Mouse (Mus musculus): ENCODE results near the gene Sphk2. TPM values are rescaled to one million over a fixed set of nuclear protein-coding genes. Genes with fewer than 3 reads are reported as not detected.

The Sphk2 gene
- 10 to 100 TPM; 23.0 to 24.6 TPM for total RNA-seq (2021)

DNA sequence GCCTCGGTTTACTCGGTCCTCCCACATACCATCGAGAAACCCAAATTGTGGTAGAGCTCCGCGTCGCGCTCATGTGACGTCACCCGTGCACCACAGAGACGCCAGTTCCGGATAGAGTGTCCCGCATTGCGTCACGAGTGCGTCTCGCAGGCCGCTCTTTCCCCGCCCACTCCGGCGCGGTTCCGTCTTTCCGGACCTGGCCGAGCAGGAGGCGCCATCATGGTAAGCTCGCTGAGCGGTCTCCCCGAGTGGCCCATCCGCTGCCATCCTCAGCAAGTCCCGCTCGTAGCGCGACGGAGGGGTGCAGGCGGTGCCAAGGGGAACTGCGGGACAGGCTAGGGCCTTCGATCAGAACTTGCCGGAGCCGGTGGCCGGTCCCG, at the start of gene Sphk2:
TSS of gene Sphk2 (minus strand) at position 85 of the 380 bp plus-strand sequence.
- intact Hi-C loops (cut with DNase I) = no loop called here

DNA sequence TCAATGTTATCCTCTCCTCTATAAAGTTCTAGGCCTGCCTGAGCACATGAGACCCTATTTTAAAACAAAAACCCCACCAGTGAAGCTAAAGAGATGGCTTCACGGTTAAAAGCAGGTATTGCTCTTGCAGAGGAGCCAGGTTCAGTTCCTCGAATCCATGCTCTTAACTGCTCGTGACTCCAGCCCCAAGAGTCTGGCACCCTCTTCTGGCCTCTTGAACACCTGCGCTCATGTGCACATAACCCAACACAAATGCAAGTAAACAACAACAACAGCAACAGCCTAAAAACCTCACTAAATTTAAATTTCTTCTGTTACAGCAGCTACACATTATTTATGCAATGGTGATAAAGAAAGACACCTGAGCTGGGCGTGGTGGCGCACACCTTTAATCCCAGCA, 49.7 kb upstream of the Sphk2 start:
- DNase-seq (ENCODE audit: extremely low spot score in 1 of 2, low spot score in 2 of 2) = no peak
- intact Hi-C loops (cut with DNase I) = no loop called here

More for the DNA sequence above, at the start of gene Sphk2:
- peak; percentile 99 to 100 for DNase-seq (ENCODE audit: extremely low spot score in 1 of 2, low spot score in 2 of 2)

DNA sequence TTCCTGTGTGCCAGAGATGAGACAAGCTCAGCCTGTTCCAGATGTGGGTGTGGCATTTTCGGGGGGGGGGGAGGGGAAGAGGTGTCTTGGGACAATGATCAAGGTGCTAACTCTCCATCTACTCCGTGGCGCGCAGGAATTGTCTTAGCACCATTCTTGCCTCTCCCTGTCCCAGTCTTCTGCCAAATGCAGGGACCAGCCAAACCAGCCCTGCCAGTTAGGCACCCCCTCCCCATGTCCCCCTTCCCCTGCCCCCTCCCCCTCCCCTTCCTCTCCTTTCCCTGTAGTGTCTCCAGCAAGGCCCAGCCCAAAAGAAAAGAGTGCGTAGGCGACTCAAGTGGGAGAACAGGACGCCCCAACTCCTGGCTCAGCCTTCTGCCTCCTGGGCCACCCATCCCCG, 49.0 kb upstream of the Sphk2 start:
- intact Hi-C loops (cut with DNase I) = no loop called here
- no peak for DNase-seq (ENCODE audit: extremely low spot score in 1 of 2, low spot score in 2 of 2)

DNA sequence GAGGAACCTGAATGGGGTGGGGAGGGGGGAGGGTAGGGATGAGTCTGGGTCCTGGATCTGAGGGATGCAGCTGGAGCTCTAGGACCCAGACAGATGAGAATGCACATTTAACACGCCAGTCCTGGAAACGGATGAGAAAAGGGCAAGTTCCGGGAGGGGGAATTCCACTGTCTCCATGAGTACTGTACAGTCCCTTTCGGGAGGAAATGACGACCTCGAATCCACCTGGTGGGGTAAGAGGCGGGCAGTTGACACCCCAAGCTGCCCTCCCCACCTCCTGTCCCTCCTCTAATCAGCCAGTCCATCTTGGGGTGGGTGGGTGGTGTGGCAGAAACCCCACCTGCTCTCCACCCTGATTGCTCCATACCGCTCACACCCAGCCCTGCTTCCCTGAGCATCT, 48.2 kb upstream of the Sphk2 start:
- intact Hi-C loops (cut with DNase I) = no loop called here

DNA sequence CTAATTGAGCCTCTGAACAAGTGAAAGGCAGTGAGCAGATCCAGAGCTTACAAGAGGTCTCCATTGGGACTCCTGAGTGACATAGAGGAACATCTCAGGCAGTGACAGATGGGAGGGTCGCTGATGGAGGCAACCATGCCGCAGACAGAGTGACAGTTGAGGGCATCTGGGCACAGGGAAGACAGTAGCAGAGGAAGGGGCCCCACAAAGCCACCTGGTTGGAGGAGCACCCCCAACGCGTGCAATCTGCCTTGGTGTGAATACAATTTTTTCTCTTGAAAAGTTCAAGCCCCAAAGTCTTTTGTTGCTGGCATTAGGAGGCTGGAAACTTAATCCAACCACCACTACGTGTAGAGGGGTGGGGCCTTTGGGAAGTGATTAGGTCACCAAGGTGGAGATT, 42.3 kb upstream of the Sphk2 start:
- intact Hi-C loops (cut with DNase I) = no loop called here
- no peak for DNase-seq (ENCODE audit: extremely low spot score in 1 of 2, low spot score in 2 of 2)

More for the DNA sequence above, 48.2 kb upstream of the Sphk2 start:
- no peak for DNase-seq (ENCODE audit: extremely low spot score in 1 of 2, low spot score in 2 of 2)

DNA sequence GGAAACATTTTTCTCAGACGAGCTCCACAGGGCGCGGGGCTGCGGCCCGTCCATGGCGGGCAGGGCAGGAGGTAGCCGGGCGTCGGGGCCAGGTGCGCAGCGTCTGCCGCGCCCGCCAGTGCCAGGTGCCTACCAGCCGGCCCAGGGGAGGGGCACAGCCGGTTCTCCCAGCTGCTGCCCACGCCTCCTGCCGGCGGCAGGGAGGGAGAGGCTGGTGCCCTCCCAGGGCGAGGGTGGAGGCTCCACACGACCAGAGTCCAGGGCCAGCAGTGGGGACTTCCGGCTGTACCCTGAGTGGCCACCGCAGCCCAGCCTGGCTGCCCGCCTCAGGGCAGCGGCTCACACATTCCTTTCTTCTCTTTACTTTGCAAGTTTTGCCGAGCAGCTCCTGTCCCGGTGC, 41.6 kb upstream of the Sphk2 start:
- intact Hi-C loops (cut with DNase I) = no loop called here
- no peak for DNase-seq (ENCODE audit: extremely low spot score in 1 of 2, low spot score in 2 of 2)

DNA sequence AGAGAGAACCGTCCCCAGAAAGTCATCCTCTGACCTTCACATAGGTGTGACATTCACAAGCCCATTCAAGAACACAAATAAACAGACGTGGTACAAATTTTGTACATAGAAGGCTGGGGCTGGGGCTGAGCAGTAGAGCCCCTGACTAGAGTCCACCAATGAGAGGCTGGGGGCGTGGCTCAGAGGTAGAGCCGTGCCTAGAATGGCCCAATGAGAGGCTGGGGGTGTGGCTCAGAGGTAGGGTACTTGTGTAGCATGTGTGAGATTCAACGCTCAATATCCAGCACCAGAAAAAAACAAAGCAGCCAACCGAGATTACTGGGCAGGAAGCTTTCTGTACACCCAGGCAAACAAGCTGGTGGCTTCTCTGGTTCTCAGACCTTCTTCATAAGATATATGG, 37.9 kb upstream of the Sphk2 start:
- no peak for DNase-seq (ENCODE audit: extremely low spot score in 1 of 2, low spot score in 2 of 2)
- intact Hi-C loops (cut with DNase I) = no loop called here

DNA sequence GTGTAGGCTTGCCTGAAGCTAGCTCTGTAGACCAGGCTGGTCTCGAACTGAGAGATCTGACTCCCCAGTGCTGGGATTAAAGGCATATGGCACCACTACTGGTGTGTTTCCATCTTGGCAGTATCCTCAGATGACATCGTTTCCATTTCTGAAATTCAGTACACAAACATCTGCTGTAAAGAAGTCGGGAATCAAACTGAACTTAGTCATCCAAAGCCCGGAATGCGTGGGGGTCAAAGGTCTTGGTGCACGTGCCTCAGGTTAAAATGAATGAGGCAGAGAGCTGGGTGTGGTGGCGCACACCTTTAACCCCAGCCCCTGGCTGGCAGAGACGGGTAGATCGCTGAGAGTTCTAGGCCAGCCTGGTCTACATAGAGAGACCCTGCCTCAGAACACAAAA, 32.4 kb upstream of the Sphk2 start:
- intact Hi-C loops (cut with DNase I) = no loop called here
- DNase-seq (ENCODE audit: extremely low spot score in 1 of 2, low spot score in 2 of 2) = no peak

DNA sequence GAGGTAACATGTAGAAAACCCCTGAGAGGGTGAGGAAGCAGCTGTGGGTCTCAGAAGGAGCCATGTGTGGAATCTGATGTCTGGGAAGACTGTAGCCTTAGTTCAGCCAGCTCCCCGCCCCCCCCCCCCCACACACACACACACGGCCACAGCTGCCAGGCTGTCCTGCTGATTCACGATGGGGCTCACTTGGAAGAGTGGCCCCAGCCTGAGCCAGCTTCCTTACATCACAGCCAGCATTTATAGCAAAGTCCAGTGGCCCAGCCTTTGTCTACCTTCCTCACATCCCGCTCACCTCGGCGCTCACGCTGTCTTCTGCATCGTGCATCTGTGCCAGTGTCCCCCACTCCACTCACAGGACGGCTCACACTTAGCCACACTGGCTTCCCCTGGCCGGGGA, 31.6 kb upstream of the Sphk2 start:
- no peak for DNase-seq (ENCODE audit: extremely low spot score in 1 of 2, low spot score in 2 of 2)
- intact Hi-C loops (cut with DNase I) = loop anchor here (5.0 kb wide), 1 partner anchor 258 kb away; no protein-coding TSS in a partner anchor

DNA sequence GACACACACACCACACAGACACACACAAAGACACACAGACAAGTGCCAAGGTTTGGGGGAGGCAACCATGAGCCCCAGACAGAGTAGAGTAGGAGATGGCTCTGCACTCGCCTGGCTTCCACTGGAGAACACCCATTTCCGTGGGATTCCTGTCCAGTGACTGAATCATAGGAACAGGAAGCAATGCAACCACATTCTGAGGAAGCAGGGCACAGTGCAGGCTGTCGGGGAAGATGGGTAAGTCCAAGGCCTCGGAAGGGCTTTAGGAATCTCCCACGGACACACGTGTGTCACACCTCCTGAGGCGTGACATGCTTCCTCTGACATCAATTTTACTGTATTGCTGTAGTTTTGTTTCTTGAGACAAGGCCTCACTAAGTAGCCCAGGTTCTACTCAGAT, 30.3 kb upstream of the Sphk2 start:
- no peak for DNase-seq (ENCODE audit: extremely low spot score in 1 of 2, low spot score in 2 of 2)
- intact Hi-C loops (cut with DNase I) = loop anchor here (5.0 kb wide), 1 partner anchor 259 kb away; no protein-coding TSS in a partner anchor

DNA sequence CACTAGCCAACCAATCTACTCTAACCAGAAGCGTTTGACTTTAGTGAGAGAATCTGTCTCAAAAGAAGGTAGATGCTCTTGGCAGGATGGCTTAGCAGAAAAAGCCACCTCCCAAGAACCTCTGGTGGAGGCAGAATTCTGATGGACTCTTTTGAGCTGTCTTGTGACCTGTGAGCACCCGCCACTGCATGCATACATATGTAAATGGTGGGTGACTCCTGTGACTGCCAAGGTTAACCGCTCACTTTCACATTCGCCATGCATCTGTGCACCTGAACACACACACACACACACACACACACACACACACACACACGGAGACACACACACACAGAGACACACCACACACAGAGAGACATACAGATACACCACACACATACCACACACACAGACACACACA, 29.6 kb upstream of the Sphk2 start:
- intact Hi-C loops (cut with DNase I) = loop anchor here (5.0 kb wide), 1 partner anchor 260 kb away; no protein-coding TSS in a partner anchor
- DNase-seq (ENCODE audit: extremely low spot score in 1 of 2, low spot score in 2 of 2) = no peak

DNA sequence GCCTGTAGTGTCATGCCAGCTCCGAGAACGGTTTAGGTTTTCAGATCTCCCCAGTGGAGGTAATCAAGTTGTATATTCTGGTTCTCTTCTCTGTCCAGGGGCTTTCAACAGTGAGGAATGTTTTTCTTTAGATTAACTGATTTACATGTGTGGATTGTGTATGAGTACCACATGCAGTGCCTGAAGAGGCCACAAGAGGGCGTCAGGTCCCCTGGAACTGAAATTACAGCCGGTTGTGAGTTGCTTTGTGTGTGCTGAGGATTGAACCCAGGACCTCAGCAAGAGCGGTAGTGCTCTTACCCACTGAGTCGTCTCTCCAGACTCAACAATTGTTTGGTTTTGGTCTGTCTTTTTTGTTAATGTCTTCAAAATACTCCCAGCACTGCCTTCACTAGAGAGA, 28.7 kb upstream of the Sphk2 start:
- intact Hi-C loops (cut with DNase I) = loop anchor here (5.0 kb wide), 1 partner anchor 261 kb away; no protein-coding TSS in a partner anchor

DNA sequence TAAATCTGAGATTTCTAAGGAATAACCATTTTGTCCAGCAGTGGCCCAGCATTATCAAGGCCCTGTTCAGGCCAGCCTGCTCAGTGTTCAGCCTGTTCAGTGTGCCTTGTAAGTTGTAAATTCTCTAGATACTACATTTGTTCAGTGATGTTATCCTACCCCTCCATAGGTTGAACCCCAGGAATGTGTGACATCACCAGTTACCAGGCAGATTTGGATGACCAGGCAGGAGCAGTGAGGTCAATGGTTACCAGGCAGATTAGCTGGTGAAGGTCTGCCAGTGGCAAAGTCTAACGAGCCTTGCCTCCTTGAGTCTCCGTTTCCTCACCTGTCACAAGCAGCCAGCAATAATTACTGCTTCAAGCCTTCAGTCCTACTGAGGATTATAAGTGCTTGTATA, 26.6 kb upstream of the Sphk2 start:
- peak in 1 of 2 experiments; percentile 91 for DNase-seq (ENCODE audit: extremely low spot score in 1 of 2, low spot score in 2 of 2)
- intact Hi-C loops (cut with DNase I) = loop anchor here (5.0 kb wide), 2 partner anchors 38 to 193 kb away; partner anchors contain the start of genes Lmtk3 and Sult2b1

More for the DNA sequence above, 28.7 kb upstream of the Sphk2 start:
- DNase-seq (ENCODE audit: extremely low spot score in 1 of 2, low spot score in 2 of 2) = no peak

DNA sequence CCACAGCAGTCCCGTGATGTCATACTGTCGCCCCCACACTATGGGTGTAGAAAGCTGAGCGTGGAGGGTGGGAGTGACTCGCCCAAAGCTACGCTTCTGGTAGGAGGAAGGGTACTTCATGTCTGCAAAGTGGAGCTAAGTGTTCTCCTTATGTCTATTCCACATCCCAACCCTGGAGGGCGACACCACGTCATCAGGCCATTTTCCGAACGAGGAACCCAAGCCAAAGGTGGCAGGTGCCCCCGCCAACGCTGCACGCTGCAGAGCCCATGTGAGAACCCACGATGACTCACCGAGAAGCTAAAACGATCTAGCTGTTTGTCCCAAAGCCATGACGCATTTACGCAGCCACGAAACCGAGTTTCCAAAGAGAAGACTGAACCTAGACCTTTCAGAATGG, 24.5 kb upstream of the Sphk2 start:
- intact Hi-C loops (cut with DNase I) = loop anchor here (5.0 kb wide), 2 partner anchors 40 to 195 kb away; partner anchors contain the start of genes Lmtk3 and Sult2b1
- peak in 1 of 2 experiments; percentile 70 for DNase-seq (ENCODE audit: extremely low spot score in 1 of 2, low spot score in 2 of 2)

DNA sequence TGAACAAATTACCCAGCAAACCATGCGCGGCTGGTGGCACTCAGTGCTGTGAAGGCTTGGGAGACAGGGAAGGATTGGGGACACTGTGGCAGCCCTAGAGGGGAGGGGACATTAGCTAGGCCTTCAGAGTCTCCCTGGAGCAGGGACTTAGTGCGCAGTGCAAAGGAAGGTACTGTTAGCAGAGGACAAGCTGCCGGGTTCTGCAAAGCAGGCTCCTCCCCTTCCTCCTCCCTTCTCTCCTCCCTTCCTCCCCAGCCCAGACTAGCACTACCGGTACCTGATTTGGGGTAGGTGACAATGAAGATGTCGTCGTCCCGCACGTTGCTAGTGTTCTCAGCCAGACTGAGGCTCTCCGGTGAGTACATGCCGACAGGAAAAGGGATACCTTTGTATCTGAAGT, 24.0 kb upstream of the Sphk2 start:
- intact Hi-C loops (cut with DNase I) = loop anchor here (5.0 kb wide), 2 partner anchors 41 to 196 kb away; partner anchors contain the start of genes Lmtk3 and Sult2b1
- no peak for DNase-seq (ENCODE audit: extremely low spot score in 1 of 2, low spot score in 2 of 2)

DNA sequence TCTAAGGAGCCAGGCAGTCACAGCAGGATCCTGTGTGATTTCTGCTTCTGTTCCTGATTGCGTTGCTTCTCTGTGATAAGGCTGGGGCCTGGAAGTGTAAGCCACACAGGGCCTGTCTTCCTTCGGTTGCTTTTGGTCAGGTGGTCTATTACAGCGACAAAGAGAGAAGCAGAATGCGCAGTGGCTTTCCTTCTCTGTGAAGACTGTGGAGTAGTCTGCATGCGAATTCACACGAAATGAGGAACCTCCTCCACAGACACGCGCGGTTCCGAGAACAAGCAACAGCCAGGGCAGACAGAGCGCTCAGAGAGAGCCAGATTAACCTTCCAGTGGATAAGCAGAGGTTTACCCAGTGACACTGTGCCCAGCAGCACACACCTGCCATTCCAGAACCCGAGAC, 23.5 kb upstream of the Sphk2 start:
- DNase-seq (ENCODE audit: extremely low spot score in 1 of 2, low spot score in 2 of 2) = no peak

DNA sequence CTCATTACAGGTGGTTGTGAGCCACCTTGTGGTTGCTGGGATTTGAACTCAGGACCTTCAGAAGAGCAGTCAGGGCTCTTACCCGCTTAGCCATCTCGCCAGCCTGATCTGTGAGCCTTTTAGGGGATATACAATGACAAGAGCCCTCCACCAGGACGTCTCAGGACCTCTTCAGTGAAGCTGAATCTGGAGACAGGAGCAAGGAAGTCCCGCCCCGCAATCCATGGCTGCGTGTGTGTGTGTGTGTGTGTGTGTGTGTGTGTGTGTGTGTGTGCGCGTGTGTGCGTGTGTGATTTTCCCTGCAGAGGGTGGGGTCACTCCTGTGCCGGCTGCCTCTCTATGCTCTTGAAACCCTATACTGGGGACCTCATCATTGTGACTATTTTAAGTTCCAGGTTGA, 22.0 kb upstream of the Sphk2 start:
- intact Hi-C loops (cut with DNase I) = loop anchor here (2.0 to 5.0 kb wide), 3 partner anchors 42 to 197 kb away; partner anchors contain the start of genes Lmtk3 and Sult2b1
- no peak for DNase-seq (ENCODE audit: extremely low spot score in 1 of 2, low spot score in 2 of 2)

More for the DNA sequence above, 23.5 kb upstream of the Sphk2 start:
- intact Hi-C loops (cut with DNase I) = loop anchor here (5.0 kb wide), 2 partner anchors 41 to 196 kb away; partner anchors contain the start of genes Lmtk3 and Sult2b1

DNA sequence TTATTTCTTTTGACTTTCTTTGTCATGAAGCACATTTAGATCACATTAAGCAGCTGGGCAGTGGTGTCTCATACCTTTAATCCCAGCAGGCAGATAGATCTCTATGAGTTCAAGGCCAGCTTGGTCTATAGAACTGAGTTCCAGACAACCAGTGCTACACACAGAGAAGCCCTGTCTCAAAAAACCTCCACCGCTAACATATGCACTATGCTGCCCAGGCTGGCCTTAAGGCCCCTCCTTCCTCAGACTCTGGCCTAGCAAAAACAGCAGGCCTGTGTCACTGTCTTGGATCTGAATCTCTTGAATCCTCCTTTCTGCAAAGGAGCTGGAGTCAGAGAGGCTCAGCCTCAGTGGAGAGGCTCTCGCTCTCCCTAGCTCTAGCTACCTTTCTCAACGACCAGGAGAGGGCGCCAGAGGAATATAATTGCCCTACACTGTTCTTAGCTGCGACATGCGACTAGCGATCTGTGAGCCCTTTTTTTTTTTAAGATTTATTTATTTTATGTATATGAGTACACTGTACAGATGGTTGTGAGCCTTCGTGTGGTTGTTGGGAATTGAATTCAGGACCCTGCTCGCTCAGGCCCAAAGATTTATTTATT, 21.5 kb upstream of the Sphk2 start:
- intact Hi-C loops (cut with DNase I) = loop anchor here (2.0 kb wide), 1 partner anchor 62 kb away; no protein-coding TSS in a partner anchor

DNA sequence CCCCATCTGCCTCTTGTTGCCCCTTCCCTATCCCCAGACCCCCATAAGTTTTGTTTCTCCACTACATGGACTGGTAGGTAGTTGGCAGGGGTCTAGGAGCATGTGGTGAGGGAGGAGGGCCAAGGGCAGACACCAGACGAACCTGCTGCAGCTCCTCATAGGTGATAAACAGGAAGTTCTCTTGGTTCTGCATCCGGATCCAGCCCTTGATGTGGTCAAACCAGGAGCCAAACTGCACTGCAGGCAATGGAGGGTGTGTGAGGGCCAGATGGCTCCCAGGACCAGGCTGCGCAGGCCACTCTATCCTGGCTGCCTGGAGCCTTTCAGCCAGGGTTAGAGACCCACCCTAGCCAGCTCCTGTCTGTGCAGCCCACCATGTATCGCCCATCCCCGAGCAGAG, 15.7 kb upstream of the Sphk2 start:
- intact Hi-C loops (cut with DNase I) = no loop called here
- no peak for DNase-seq (ENCODE audit: extremely low spot score in 1 of 2, low spot score in 2 of 2)

More for the DNA sequence above, 21.5 kb upstream of the Sphk2 start:
- DNase-seq (ENCODE audit: extremely low spot score in 1 of 2, low spot score in 2 of 2) = peak; percentile 84 to 86

DNA sequence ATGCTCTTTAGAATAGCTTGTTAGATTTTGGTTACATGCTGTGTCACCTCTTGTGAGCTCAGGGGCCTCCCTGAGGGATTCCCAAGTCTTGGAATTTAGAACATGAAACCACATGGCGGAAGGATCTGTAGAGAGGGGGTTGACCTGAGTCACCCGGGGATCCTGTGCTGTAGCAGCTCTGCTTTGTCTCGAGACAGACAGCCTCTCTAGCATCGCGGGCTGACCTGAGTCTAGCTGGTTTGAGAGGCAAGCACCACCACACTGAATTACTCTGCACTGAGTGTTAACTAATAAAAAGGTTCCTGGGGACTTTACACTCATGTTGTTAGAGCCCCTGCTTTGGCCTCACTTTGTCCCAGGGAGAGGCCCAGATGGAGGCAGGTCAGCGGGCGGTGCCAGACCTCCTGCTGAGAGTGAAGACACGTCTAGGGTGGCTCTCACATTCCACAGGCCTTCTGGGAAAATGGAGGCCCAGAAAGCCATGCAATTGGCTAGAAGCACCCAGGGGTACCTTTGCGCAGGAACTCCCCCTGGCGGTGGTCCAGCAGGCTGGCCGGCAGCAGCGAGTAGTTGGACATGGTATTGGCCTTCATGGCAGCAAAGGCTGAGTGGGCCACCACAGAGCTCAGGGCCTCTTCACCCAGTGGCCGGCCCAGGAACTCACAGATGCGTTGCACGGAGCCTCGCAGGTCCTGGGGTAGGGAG, 13.1 kb upstream of the Sphk2 start:
- peak in 1 of 2 experiments; percentile 76 for DNase-seq (ENCODE audit: extremely low spot score in 1 of 2, low spot score in 2 of 2)
- intact Hi-C loops (cut with DNase I) = no loop called here

Data from left cerebral cortex, postnatal 10 days (tissue).